Mouse (Mus musculus) lung, embryonic 14.5 days (tissue): Measurements from ENCODE around the gene 2210016F16Rik. TPM values are rescaled to one million over a fixed set of nuclear protein-coding genes. Genes with fewer than 3 reads are reported as not detected.
"Not testable (repeated sequence)": the region's sequence is repeated elsewhere in the genome, so short reads cannot be mapped to it uniquely, and the experiment has no call there.

Experiments used
- ATAC-seq: fragments of 200-750 bp; cut with Nextera tagmentation; 2 replicates; pipeline ENCODE4 v1.8.0; 2017; ENCODE audit warnings: mild to moderate bottlenecking, moderate TSS enrichment, moderate library complexity; ENCODE audit not compliant: insufficient read depth
- DNase-seq: peaks from one replicate; pipeline ENCODE4 v3.0.0-alpha.2; 2015
- H3K27ac ChIP-seq: fragments of 300-500 bp; sonication (generic); 2 replicates; pipeline ENCODE4 v1.5.1; 2014; ENCODE audit warnings: low read depth, mild to moderate bottlenecking, moderate library complexity
- H3K27me3 ChIP-seq: fragments of 300-500 bp; sonication (generic); 2 replicates; pipeline ENCODE4 v1.6.1; 2014; ENCODE audit warnings: low read length, control low read depth; ENCODE audit not compliant: insufficient read depth
- H3K36me3 ChIP-seq: fragments of 300-500 bp; sonication (generic); 2 replicates; pipeline ENCODE4 v1.6.1; 2014; ENCODE audit warnings: control low read depth; ENCODE audit not compliant: insufficient read depth
- H3K4me1 ChIP-seq: fragments of 300-500 bp; sonication (generic); 2 replicates; pipeline ENCODE4 v1.6.1; 2014; ENCODE audit warnings: antibody characterized with exemption, control low read depth; ENCODE audit not compliant: insufficient read depth
- H3K4me2 ChIP-seq: fragments of 300-500 bp; sonication (generic); 2 replicates; pipeline ENCODE4 v1.6.1; 2014; ENCODE audit warnings: mild to moderate bottlenecking
- H3K4me3 ChIP-seq: fragments of 300-500 bp; sonication (generic); 2 replicates; pipeline ENCODE4 v1.5.1; 2014; ENCODE audit warnings: low read depth, low read length
- H3K9ac ChIP-seq: fragments of 300-500 bp; sonication (generic); 2 replicates; pipeline ENCODE4 v1.6.1; 2014
- H3K9me3 ChIP-seq: fragments of 300-500 bp; sonication (generic); 2 replicates; pipeline ENCODE4 v1.6.1; 2016; ENCODE audit warnings: low read depth, low read length, control low read depth
- CTCF ChIP-seq: IDR thresholded peaks from 2 replicates; pipeline ENCODE4 v1.5.1; 2016; ENCODE audit warnings: antibody characterized with exemption, low read depth
- WGBS: fragments of 180-500 bp; shearing (Covaris S2); extraction: QIAGEN DNeasy Blood & Tissue Kit; methylation state at CpG from one replicate; pipeline ENCODE4 v1.1.7; 2014; 5-methylcytosine and 5-hydroxymethylcytosine counted together
- polyA plus RNA-seq: library from polyadenylated mRNA; unstranded; fragments of >200 nt; fragmentation: Nextera tagmentation; extraction: Ambion mirVana; gene quantifications from 2 replicates; pipeline ENCODE4 v1.2.1, GENCODE M21; 2014

Gene 2210016F16Rik
- polyA plus RNA-seq, 1 experiment from 2014 or later, result 34.0 TPM

- WGBS, result 72% methylated on average over 6 of the region's 6 CpGs
- H3K36me3 ChIP-seq, result peaks cover 1% of the 10 kb centered on the region; the same call in 1 of the 2 replicates
- H3K27ac ChIP-seq, result no peak overlapping the region
- no peak overlapping the region for H3K4me3 ChIP-seq
- no peak overlapping the region for H3K4me2 ChIP-seq
- H3K9ac ChIP-seq, result no peak overlapping the region
- no peak for ATAC-seq
- DNase-seq, result no peak
- no peaks in the 10 kb centered on the region for H3K27me3 ChIP-seq
- TF ChIP-seq CTCF, result no peak
- H3K4me1 ChIP-seq, result no peaks in the 10 kb centered on the region
- no peaks in the 10 kb centered on the region for H3K9me3 ChIP-seq
Measured at GRCm38 (mm10) chr13:58415374-58415773, 30.3 kb upstream of the 2210016F16Rik start.

- no peak overlapping the region for H3K4me3 ChIP-seq
- no peak for TF ChIP-seq CTCF
- H3K36me3 ChIP-seq, result peaks cover 8% of the 10 kb centered on the region; the same call in 1 of the 2 replicates
- ATAC-seq (no peak), DNase-seq (no peak)
- H3K4me1 ChIP-seq, result no peaks in the 10 kb centered on the region
- H3K4me2 ChIP-seq, result no peak overlapping the region
- H3K27me3 ChIP-seq, result no peaks in the 10 kb centered on the region
- H3K27ac ChIP-seq, result no peak overlapping the region
- 90% methylated on average over 4 of the region's 4 CpGs for WGBS
- H3K9me3 ChIP-seq, result no peaks in the 10 kb centered on the region
- no peak overlapping the region for H3K9ac ChIP-seq
Measured at GRCm38 (mm10) chr13:58411073-58411472, 26.0 kb upstream of the 2210016F16Rik start.

DNA sequence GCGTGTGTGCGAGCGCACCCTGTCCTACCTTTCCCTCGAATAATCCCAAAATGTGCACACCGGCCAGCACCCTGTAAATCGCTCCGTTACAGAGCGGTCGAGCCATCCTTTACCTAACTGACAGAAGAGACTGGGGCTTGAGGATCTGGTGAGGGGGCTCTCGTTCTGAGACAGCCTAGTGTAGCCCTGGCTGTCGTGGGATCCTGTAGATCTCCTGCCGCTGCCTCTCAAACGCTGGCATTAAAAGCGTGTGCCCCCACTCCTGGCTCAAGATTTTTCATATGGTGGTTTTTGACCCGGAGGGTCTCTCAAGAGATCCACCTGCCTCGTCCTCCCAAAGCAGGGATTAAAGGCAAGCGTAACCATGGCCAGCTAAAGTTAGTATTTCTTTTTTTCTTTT is 18.2 kb upstream of the 2210016F16Rik start, which contains the start of gene Hnrnpk:
Gene Hnrnpk, minus strand, starts transcription at position 101 of the 400 bp plus-strand sequence.
- H3K36me3 ChIP-seq, result peaks cover 13% of the 10 kb centered on the region
- 6% methylated on average over 17 of the region's 17 CpGs for WGBS
- H3K9me3 ChIP-seq, ATAC-seq, H3K4me1 ChIP-seq, H3K27me3 ChIP-seq: not testable (repeated sequence)
- peak within 1 kb of the TSS; percentile 99 for H3K27ac ChIP-seq
- H3K9ac ChIP-seq, result peak within 1 kb of the TSS; percentile 100
- peak within 1 kb of the TSS; percentile 56 for H3K4me2 ChIP-seq
- H3K4me3 ChIP-seq, result peak within 1 kb of the TSS; percentile 97
- DNase-seq, result peak; percentile 23

GRCm38 (mm10) chr13:58402744-58403110 is 17.7 kb upstream of the 2210016F16Rik start:
- Histone ChIP-seq H3K9me3 (no peaks in the 10 kb centered on the region), H3K4me3 (peak overlapping the region; percentile 97), H3K27me3 (no peaks in the 10 kb centered on the region), H3K4me2 (peak overlapping the region; percentile 56), H3K9ac (peak overlapping the region; percentile 100), H3K4me1 (no peaks in the 10 kb centered on the region), H3K36me3 (peaks cover 17% of the 10 kb centered on the region), H3K27ac (peak overlapping the region; percentile 99)
- ATAC-seq, result peak; percentile 75
- no peak for DNase-seq
- TF ChIP-seq CTCF, result no peak
- WGBS, result under 1% methylated on average over 31 of the region's 48 CpGs

DNA sequence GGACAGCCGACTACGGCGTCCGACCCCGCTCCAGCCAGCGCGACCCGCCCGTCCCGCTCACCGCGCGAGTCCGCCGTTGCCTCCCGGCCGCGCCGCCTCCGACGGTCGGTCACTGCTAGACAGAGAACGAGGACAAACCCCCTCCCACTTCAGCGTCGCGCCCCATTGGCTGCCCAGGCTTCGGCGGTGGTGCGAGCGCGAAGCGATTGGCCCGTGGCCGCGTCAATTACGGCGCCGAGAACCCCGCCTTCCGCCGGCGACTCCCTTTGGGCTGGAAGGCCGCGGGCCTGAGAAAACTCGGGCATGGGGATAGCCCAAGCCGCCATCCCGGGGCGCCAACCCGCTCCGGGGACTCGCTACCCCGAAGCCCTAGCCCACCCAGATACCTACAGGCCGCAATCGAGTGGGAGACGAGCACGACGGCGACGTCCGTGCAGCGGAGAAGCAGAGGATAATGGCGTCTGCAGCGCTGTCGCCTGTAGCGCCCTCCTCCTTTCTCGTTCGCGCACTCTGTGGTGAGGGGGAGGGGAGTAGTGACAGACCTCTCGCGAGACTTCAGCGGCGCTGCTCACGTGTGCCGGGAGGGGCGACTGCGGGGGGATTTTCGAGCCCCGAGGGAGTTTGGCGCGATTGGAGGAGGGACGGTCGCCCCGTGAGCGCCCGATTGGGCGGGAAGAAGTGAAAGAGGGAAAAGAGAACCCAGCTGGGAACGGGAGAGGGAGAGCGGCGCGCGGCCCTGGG is 17.1 kb upstream of the 2210016F16Rik start, which contains the start of gene Rmi1:
Gene Rmi1, plus strand, starts transcription at position 246 of the 741 bp plus-strand sequence.
- ATAC-seq (peak; percentile 94), DNase-seq (peak; percentile 99)
- Histone ChIP-seq H3K36me3 (peaks cover 23% of the 10 kb centered on the region), H3K4me2 (peak within 1 kb of the TSS; percentile 85), H3K9me3 (no peaks in the 10 kb centered on the region), H3K27me3 (no peaks in the 10 kb centered on the region), H3K4me1 (no peaks in the 10 kb centered on the region), H3K9ac (peak within 1 kb of the TSS; percentile 100), H3K4me3 (peak within 1 kb of the TSS; percentile 97), H3K27ac (peak within 1 kb of the TSS; percentile 99)
- WGBS, result under 1% methylated on average over 87 of the region's 91 CpGs
- no peak for TF ChIP-seq CTCF

DNA sequence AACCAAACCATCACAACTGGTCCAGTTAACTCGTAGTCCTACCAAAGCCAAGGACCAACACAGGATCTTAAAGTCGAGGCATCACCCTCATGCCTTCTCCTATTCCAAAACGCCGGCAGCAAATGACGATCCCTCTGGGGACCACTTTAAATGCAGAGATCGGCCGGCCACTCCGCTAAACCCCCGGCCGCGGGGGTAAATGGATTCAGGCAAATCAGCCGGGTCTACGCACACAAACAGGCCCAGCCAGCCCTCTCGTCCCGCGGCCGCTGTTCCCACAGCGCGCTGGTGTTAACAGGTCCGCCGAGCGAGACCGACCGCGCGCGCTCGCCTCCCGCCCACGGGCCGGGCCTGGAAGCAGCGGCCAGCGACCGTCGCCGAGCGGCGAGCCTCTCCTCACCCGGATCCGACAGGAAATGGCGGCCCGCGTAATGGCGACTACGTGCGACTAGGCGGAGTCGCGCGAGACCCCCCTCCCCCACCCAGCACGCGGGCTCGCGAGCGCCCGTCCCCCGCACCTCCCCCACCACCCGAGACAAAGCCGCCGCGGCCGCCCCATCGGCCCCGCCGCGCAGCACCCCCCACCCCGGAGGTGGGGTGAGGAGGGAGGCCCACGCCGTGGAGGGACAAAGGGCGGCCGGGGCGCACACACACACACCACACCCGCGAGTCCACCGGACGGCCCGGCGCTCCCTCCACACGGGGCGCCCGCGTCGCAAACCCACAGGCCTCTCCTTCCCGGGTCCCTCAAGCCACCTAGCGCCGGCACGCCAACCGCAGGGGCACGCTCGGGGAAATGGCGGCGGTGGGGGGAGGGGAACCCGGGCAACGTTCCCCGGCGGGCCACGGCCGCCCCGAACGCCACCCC is 16.3 kb upstream of the 2210016F16Rik start:
- Histone ChIP-seq H3K36me3 (peaks cover 31% of the 10 kb centered on the region), H3K4me3 (peak overlapping the region; percentile 97), H3K9me3 (no peaks in the 10 kb centered on the region), H3K4me2 (peak overlapping the region; percentile 85), H3K9ac (peak overlapping the region; percentile 100), H3K27me3 (no peaks in the 10 kb centered on the region), H3K4me1 (no peaks in the 10 kb centered on the region), H3K27ac (peak overlapping the region; percentile 99)
- peak; percentile 7; the same call in 1 of the 2 replicates for TF ChIP-seq CTCF
- ATAC-seq (peak; percentile 36), DNase-seq (peak; percentile 86)
- under 1% methylated on average over 94 of the region's 100 CpGs for WGBS

DNA sequence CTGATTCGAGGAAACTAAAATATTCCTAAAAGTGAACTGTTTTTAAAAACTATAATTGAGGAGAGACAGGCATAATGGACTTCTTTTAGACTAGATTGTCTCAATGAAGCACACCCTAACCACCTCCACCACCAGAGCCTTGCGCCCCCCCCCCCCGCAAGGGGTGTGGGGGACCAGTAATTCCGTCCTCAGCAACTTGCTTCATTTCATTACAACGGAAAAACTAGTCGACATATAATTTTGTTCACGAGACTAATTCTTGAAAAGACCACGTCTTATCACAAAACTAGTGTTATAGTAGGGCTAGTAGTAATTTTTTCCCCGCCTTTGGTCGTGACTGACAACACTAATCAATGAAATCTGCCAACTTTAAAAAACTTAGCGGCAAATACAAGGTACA is 15.6 kb upstream of the 2210016F16Rik start:
- H3K9ac ChIP-seq, result peak overlapping the region; percentile 100
- H3K4me1 ChIP-seq, result no peaks in the 10 kb centered on the region
- H3K4me3 ChIP-seq, result peak overlapping the region; percentile 97
- no peaks in the 10 kb centered on the region for H3K9me3 ChIP-seq
- H3K27ac ChIP-seq, result peak overlapping the region; percentile 99; the same call in 1 of the 2 replicates
- no peak for ATAC-seq
- no peak for TF ChIP-seq CTCF
- WGBS, result 1% methylated on average over 11 of the region's 11 CpGs
- peaks cover 39% of the 10 kb centered on the region for H3K36me3 ChIP-seq
- H3K4me2 ChIP-seq, result peak overlapping the region; percentile 85
- no peaks in the 10 kb centered on the region for H3K27me3 ChIP-seq
- DNase-seq, result peak; percentile 52
